Mouse (Mus musculus) left cerebral cortex, adult 18-20 months (tissue): ENCODE measurements around the gene Stat3. TPM values are rescaled to one million over a fixed set of nuclear protein-coding genes. Genes with fewer than 3 reads are reported as not detected.
A peak's percentile ranks its signal among the peaks of the same experiment; 100 is the strongest.

Source experiments
- DNase-seq, 2 experiments: peaks; one replicate each; pipeline ENCODE4 v3.0.0; 2021 to 2022; ENCODE audit warnings: low spot score in 2 of 2, mixed read lengths in 1 of 2
- total RNA-seq, 2 experiments: library from RNA; stranded (reverse); gene quantifications; 2 replicates each; pipeline ENCODE4 v1.2.3; 2021

The Stat3 gene
- total RNA-seq, 2 experiments from 2014 or later, result 38.8 to 46.7 TPM

DNA sequence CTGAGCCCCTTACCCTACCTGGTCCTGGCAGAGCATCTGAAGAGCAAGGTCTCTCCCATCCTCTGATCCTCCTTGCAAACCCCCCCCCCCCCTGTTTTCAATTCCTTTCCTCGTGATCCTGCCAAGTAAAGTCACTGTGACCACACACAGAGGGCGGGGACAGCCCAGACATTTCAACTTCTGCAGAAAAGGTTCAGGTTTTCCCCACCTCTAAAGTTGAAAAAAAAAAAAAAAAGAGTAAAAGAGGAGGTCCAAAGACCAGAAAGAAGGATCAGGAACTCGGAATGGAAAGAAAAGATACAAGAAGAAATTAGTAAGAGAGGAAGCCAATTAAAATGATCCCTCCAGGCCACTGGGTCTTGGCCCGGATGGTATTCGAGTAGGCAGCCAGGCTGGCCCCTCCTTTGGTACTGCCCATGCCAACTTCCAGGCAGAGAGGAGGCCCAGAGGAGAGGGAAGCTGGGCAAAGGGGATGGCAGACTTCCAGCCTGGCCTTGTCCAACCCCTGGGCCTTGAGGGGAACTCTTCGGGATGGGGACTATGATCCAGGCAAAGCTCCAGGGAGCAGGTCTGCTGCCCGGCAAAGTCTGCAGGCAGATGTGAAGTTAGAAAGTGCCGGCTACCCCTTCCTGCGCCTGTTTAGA lies 80.3 kb downstream of the Stat3 start, which contains the start of gene Stat5a:
Gene Stat5a, plus strand, starts transcription at position 417 of the 644 bp plus-strand sequence.
- DNase-seq, result peak; percentile 19 to 32

GRCm38 (mm10) chr11:100857960-100858359 lies 81.4 kb downstream of the Stat3 start:
- DNase-seq, result no peak

DNA sequence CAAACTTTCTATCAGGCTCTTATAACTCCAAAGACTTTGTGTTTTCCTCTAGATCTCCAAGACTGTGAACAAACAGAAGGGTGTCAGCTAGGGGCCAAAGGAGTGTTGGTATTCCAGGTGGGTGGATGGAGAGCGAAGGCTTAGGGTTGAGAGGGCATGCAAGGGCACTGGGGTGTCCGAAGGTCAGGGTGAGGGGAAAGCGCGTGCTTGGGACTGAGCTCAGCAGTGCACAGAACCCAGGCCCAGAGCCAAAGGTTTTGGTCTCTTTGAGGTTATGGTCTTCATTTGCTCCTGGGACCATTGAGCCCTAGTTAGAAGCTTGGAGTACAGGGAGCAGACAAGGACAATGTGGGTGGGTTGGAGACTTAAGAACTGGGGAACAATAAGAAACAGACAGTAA lies 84.2 kb downstream of the Stat3 start:
- DNase-seq, result no peak

DNA sequence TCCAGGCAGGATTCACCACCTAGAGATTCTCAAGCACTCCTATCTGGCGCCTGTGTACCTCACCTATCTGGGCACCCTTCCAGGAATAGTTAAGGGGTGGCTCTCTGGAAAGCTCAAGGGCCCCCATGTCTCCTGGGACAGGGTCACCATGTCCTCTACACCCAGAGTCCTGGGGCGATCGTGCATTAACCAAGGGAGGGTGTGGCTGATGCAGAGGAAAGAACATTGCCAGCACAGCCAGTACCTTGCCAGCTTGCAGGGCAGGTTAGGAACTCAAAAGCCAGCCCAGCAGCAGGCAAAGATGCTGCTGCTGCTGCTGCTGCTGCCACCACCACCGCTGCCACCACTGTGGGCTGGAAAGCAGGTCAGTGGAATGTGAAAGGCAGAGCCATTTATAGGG lies 85.1 kb downstream of the Stat3 start:
- DNase-seq, result no peak

- DNase-seq, result no peak
Measured at GRCm38 (mm10) chr11:100853018-100853417, 86.3 kb downstream of the Stat3 start.

DNA sequence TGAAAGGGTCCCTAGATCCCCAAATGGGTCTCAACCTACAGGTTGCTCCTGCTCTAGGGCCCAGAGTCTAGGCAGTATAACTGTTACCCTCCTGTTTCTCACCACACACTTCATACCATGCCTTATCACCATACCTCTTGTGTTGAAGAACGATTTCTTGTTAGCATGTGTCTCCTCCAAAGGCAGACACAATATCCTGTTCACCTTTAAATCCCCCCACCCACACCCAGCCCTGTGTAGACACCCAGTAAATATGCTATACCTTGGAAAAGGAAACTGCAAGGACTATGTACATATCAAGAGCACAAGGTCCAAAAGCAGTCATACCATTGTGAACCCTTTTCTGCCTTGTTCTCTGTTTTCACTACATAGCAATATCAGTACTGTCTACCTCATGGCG lies 87.3 kb downstream of the Stat3 start:
- no peak for DNase-seq

GRCm38 (mm10) chr11:100850778-100851528 lies 88.4 kb downstream of the Stat3 start:
- peak; percentile 39 to 54 for DNase-seq

- peak; percentile 44 to 70 for DNase-seq
Measured at GRCm38 (mm10) chr11:100850038-100850777, 89.1 kb downstream of the Stat3 start, which contains the start of gene Stat5b. TSS of gene Stat5b (minus strand) at chr11:100850724.

GRCm38 (mm10) chr11:100849456-100850037 lies 89.8 kb downstream of the Stat3 start:
- DNase-seq, result no peak

DNA sequence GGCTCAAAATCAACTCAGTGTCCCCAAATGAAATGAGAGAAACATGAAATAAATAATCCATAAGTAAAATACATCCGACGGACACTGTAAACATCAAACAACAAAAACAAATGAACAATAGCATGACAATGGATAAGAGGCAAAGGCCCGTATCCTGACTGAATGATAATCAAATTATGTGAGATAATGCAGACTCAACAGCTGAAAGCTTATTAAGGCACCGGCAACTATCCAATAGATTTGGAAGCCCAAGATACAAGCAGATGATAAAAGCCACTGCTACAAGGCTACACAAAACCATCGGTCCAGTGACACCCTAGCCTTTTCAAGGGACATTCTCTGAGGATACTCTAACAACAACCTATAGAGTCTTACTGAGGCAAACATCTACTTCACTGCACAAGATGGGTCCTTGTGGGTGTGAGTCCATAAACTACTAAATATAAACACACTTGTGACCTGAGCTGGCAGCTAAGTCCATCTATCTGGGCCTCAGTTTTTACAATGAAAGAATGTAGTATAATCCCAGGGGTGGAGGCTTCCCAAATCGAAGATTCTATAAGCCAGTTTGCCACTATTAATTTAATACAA lies 90.5 kb downstream of the Stat3 start:
- DNase-seq, result no peak

- DNase-seq, result no peak
Measured at GRCm38 (mm10) chr11:100848080-100848479, 91.3 kb downstream of the Stat3 start.

- no peak for DNase-seq
Measured at GRCm38 (mm10) chr11:100847572-100847971, 91.8 kb downstream of the Stat3 start.

GRCm38 (mm10) chr11:100845793-100846192 lies 93.5 kb downstream of the Stat3 start:
- no peak for DNase-seq

DNA sequence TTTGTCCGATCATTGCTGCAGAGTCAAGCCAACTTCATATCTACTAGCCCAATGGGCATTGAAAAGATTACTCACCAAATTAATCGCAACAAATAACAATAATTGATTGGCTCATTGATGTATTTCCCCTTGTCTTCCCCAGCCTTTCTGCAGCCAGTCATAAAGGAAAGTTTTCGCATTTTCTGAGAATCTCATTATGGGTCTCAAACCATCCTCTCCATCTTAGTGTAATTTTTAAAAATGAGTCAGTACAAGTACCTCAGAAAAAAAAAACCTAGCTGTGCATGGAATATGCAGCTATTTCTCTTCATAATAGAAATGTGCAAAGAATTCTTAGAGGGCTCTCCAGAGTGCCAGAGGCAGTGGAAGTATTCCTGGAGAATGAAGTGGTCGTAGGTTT lies 95.2 kb downstream of the Stat3 start:
- no peak for DNase-seq

- no peak for DNase-seq
Measured at GRCm38 (mm10) chr11:100843070-100843669, 96.2 kb downstream of the Stat3 start.

GRCm38 (mm10) chr11:100842025-100842424 lies 97.3 kb downstream of the Stat3 start:
- DNase-seq, result no peak

DNA sequence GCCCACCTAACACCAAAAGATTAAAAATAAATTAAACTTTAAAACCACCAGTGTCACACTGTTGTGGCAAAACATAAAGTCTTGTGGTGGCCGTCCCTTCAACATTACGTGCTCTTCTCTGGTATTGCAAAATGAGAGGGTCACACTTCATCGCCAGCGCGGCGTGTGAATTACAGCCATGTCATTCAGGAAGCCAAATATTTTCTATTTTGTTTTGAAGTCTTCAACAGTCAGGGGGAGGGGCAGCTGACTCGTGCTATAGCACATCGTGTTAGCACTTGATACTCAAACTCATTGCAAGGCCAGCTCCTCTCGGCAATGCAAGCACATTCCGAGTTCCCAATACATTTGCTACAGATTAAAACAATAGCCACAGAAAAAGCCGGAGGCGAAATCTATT lies 98.5 kb downstream of the Stat3 start:
- no peak for DNase-seq

DNA sequence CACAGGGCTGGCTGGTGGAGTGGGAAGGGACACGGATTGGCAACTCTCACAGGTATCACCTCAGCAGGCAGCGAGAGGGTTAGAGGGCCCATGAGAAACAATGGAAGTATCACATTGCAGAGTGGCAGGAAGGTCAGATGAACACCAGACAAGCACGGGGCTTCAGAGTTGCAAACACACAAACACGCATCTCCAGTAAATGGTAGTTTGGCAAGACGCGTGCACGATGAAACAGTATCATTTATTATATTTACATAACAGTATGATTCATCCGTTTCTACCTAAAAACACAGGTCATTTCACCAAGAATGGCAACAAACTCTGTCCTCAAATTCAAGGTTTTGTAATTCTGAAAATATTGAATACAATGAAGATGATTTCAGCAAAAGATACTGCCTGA lies 99.8 kb downstream of the Stat3 start:
- DNase-seq, result no peak

- DNase-seq, result no peak
Measured at GRCm38 (mm10) chr11:100838894-100839293, 100.4 kb downstream of the Stat3 start.

DNA sequence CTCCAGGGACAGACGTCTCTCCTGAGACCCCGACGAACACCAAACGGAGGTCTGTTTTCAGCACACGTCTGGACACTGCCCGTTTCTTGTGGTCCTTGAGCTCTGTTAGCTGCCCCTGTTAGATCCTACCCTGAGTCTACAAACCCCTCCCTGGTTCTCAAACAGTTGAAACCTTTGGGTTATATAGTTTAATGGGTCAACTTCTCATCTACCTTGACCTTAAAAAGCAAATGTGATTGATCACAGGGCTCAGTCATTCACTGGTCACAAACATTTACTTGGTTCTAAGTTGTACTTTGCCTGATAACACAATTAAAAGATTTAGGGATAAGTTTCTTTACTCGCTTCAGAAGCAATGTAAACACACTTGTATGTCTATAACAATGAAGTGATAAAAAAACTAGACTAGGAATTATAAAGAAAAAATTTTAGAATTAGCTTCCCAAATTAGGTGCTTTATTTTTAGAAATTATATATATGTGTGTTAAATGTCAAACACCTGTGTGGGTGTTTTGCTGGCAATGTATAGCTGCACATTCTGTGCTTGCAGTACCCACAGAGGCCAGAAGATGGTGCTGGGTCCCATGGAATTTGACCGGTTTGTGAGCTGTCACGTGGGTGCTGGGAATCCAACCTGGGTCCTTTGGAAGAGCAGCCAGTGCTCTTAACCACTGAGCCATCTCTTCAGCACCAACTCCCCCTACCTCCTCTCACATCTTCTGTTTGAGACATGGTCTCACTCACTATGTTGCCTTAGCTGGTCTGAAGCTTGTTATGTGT lies 102.2 kb downstream of the Stat3 start:
- DNase-seq, result no peak
